Mouse (Mus musculus): Measurements from ENCODE around the gene Ndufs2.

DNA sequence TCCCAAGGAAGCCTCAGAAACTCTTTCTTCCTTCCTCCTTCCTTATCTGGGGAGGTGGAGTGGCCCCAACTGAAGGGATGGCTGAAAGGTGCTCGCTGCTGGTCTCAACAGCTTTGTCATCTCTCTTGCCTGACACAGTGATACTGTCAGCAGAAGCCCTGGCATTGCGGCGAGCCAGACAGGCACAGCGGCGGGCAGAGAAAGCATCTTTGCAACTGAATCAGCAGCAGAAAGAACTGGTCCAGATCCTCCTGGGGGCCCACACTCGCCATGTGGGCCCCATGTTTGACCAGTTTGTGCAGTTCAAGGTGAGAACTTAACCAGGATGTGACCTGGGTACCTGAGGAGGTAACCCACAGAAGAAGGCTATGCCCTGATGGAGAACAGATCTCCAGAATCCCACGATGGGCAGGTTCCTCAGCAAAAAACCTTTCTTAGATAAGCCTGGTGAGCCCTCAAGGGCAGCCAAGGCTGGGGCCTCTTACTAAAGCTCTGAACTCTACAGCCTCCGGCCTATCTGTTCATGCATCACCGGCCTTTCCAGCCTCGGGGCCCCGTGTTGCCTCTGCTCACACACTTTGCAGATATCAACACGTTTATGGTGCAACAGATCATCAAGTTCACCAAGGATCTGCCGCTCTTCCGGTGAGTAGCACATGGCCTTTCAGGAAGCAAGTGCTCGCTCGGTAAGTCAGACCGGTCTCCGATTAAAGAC is 34.8 kb downstream of the Ndufs2 start:
- TF ChIP-seq CTCF (conservative IDR thresholded peaks at IDR 0.05; ENCODE audit: low read length) (no peak), NANOG (IDR thresholded peaks at IDR 0.05; ENCODE audit: borderline replicate concordance, low read length) (no peak), POU5F1 (IDR thresholded peaks at IDR 0.05; ENCODE audit: borderline replicate concordance, low read length) (no peak)
